Mouse (Mus musculus) forelimb bud, embryonic 11.5 days (tissue): ENCODE results near the gene Olfr975.
"Not testable (repeated sequence)": the region's sequence is repeated elsewhere in the genome, so short reads cannot be mapped to it uniquely, and the experiment has no call there.

Experiments used
- DNase-seq: peaks from one replicate; pipeline ENCODE4 v3.0.0-alpha.2; 2012; ENCODE audit warnings: low read depth, low spot score

The Olfr975 gene

DNA sequence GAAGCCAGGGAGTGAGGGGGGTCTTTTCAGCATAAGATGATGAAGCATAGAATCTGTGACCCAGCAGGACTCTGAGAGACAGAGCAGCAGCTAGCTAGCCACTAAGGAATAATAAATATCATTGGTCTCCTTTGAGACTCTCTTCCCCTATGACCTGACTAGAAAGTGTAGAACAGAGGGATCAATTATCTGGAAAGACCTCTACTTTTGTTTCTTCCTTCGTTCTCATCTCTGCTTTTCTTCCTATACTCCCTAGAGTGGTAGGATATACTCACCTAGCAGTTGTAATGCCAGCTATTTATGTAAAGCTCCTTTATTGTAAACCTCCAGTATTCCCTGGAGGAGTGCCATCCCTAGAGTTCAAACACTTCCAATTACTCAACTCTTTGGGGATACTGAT lies at the start of gene Olfr975:
Gene Olfr975, minus strand, starts transcription at position 101 of the 400 bp plus-strand sequence.
- no peak for DNase-seq

DNA sequence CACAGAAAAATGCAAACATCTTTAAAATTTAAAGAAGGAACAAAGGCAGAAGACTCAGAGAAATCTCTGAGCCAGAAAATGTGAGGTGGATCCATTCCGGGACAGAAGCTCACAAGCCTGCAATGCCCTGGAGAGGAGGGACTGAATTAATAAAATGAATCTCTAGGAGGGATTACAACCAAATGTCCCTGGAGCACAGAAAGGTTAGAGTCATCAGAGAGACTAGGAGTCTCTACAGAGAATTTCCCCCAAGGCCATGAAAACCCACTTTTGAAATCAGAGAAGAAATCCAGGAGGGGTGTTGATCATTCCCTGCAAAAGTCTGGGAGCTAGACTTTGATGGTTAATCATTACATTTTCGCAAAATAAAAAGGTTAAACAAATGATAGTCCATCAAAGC lies 40.0 kb upstream of the Olfr975 start, which contains the start of gene Olfr978:
Gene Olfr978, plus strand, starts transcription at position 301 of the 400 bp plus-strand sequence.
- no peak for DNase-seq

- DNase-seq, result not testable (repeated sequence)
These were observed 24.8 kb upstream of the Olfr975 start for GRCm38 (mm10) chr9:39976581-39977145.

DNA sequence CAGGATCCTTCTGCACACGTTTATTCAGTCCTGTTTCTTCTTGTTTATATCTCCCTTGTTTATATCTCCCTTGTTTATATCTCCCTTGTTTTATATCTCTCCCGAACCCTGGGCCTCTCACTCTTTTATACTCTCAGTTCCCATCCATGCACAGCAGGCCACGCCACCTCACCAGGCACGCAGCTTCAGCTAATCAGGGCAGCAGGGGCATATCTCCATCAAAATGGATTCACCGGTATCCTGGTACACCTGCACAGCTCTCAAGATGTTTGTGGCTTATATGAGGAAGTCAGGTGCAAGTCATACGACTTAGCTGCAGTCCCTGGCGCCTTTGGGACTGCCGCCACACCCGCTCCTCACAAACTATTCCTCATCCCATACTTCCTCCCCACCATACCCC lies 9.2 kb upstream of the Olfr975 start, which contains the start of gene Olfr976:
Gene Olfr976, minus strand, starts transcription at position 101 of the 400 bp plus-strand sequence.
- not testable (repeated sequence) for DNase-seq

GRCm38 (mm10) chr9:39937201-39937600 lies 14.6 kb downstream of the Olfr975 start, which contains the start of gene Olfr974:
Gene Olfr974, plus strand, starts transcription at chr9:39937501.
- no peak for DNase-seq

DNA sequence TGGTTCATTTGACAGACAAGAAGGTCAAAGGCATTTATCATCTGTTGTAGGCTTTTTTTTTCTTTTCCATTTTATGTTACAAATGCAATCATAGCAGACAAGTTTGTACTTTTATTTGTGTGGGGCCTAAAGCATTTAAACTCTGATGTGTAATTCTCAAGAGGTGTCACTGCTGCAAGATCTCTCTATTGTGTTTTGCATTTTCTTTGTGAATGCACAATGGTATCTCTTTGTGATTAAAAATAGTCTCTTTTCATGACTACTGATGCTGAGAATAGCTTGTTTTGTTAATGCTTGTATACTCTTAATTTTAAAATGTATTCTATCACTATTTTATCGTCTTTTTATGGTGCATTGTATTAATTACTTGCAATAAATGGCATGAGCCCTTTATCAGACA lies 23.0 kb downstream of the Olfr975 start:
- not testable (repeated sequence) for DNase-seq

- not testable (repeated sequence) for DNase-seq
These were observed 23.6 kb downstream of the Olfr975 start for GRCm38 (mm10) chr9:39927975-39928836.

- DNase-seq, result no peak
These were observed 41.9 kb downstream of the Olfr975 start for GRCm38 (mm10) chr9:39909939-39910338.

GRCm38 (mm10) chr9:39907036-39907435 lies 44.8 kb downstream of the Olfr975 start, which contains the start of gene Olfr229:
Gene Olfr229, plus strand, starts transcription at chr9:39907336.
- no peak for DNase-seq

- no peak for DNase-seq
These were observed 46.7 kb downstream of the Olfr975 start for GRCm38 (mm10) chr9:39905106-39905505.
